Mouse (Mus musculus) neural tube, embryonic 14.5 days (tissue): ENCODE results near the gene Prpsap1. TPM values are rescaled to one million over a fixed set of nuclear protein-coding genes. Genes with fewer than 3 reads are reported as not detected.
A peak's percentile ranks its signal among the peaks of the same experiment; 100 is the strongest.

Source experiments
- ATAC-seq: fragments of 200-750 bp; cut with Nextera tagmentation; 2 replicates; pipeline ENCODE4 v1.8.0; 2017; ENCODE audit warnings: low read depth, mild to moderate bottlenecking, moderate TSS enrichment, moderate library complexity
- H3K27ac ChIP-seq: fragments of 300-500 bp; sonication (generic); 2 replicates; pipeline ENCODE4 v1.5.1; 2014; ENCODE audit warnings: low read depth, mild to moderate bottlenecking, control low read depth, low read length, moderate library complexity, mixed read lengths
- H3K27me3 ChIP-seq: fragments of 300-500 bp; sonication (generic); 2 replicates; pipeline ENCODE4 v1.6.1; 2014; ENCODE audit warnings: low read length; ENCODE audit not compliant: control insufficient read depth, insufficient read depth
- H3K36me3 ChIP-seq: fragments of 300-500 bp; sonication (generic); 2 replicates; pipeline ENCODE4 v1.6.1; 2014; ENCODE audit warnings: low read length, mixed read lengths; ENCODE audit not compliant: control insufficient read depth, insufficient read depth
- H3K4me1 ChIP-seq: fragments of 300-500 bp; sonication (generic); 2 replicates; pipeline ENCODE4 v1.6.1; 2014; ENCODE audit warnings: low read length; ENCODE audit not compliant: control insufficient read depth, insufficient read depth
- H3K4me2 ChIP-seq: fragments of 300-500 bp; sonication (generic); 2 replicates; pipeline ENCODE4 v1.6.1; 2014; ENCODE audit warnings: mild to moderate bottlenecking, low read depth, low read length, control low read depth
- H3K4me3 ChIP-seq: fragments of 300-500 bp; sonication (generic); 2 replicates; pipeline ENCODE4 v1.5.1; 2014; ENCODE audit warnings: low read depth, low read length, control low read depth, mixed read lengths
- H3K9ac ChIP-seq: fragments of 300-500 bp; sonication (generic); replicated peaks from 2 replicates; pipeline ENCODE4 v1.6.1; 2014; ENCODE audit warnings: low read depth, mild to moderate bottlenecking, control low read depth, low read length, mixed read lengths
- H3K9me3 ChIP-seq: fragments of 300-500 bp; sonication (generic); 2 replicates; pipeline ENCODE4 v1.6.1; 2016; ENCODE audit warnings: low read length; ENCODE audit not compliant: control insufficient read depth
- WGBS: fragments of 180-500 bp; shearing (Covaris S2); extraction: QIAGEN DNeasy Blood & Tissue Kit; methylation state at CpG from one replicate; pipeline ENCODE4 v1.1.7; 2014; 5-methylcytosine and 5-hydroxymethylcytosine counted together
- polyA plus RNA-seq: library from polyadenylated mRNA; unstranded; fragments of >200 nt; fragmentation: Nextera tagmentation; extraction: Ambion mirVana; gene quantifications from 2 replicates; pipeline ENCODE4 v1.2.1, GENCODE M21; 2014

The Prpsap1 gene
- polyA plus RNA-seq, 1 experiment from 2014 or later = 171 TPM

- H3K36me3 ChIP-seq = peaks cover 10% of the 10 kb centered on the region
- H3K4me3 ChIP-seq = no peak overlapping the region
- no peak overlapping the region for H3K4me2 ChIP-seq
- no peak for ATAC-seq
- H3K27me3 ChIP-seq = no peaks in the 10 kb centered on the region
- WGBS = 88% methylated on average over 11 of the region's 11 CpGs
- H3K9ac ChIP-seq = no peak overlapping the region
- no peak overlapping the region for H3K27ac ChIP-seq
- no peaks in the 10 kb centered on the region for H3K9me3 ChIP-seq
- peaks cover 24% of the 10 kb centered on the region for H3K4me1 ChIP-seq
Observed at GRCm38 (mm10) chr11:116437541-116437940, 56.5 kb downstream of the Prpsap1 start.

GRCm38 (mm10) chr11:116436725-116437331 lies 57.2 kb downstream of the Prpsap1 start:
- WGBS = 65% methylated on average over 4 of the region's 4 CpGs
- H3K27ac ChIP-seq = no peak overlapping the region
- H3K9me3 ChIP-seq = no peaks in the 10 kb centered on the region
- ATAC-seq = no peak
- H3K4me3 ChIP-seq = no peak overlapping the region
- peaks cover 24% of the 10 kb centered on the region for H3K4me1 ChIP-seq
- 0 out of 2 replicates have a peak overlapping the region, but pooled peaks have one; percentile 17 for H3K9ac ChIP-seq
- H3K36me3 ChIP-seq = peaks cover 10% of the 10 kb centered on the region
- H3K27me3 ChIP-seq = no peaks in the 10 kb centered on the region
- H3K4me2 ChIP-seq = peak overlapping the region; percentile 88; the same call in 1 of the 2 replicates

GRCm38 (mm10) chr11:116435992-116436724 lies 57.8 kb downstream of the Prpsap1 start:
- Histone ChIP-seq H3K4me1 (peaks cover 24% of the 10 kb centered on the region), H3K4me3 (peak overlapping the region; percentile 78; the same call in 1 of the 2 replicates), H3K9ac (peak overlapping the region; percentile 17; the same call in 1 of the 2 replicates), H3K4me2 (peak overlapping the region; percentile 88), H3K27me3 (no peaks in the 10 kb centered on the region), H3K36me3 (peaks cover 10% of the 10 kb centered on the region), H3K9me3 (no peaks in the 10 kb centered on the region), H3K27ac (no peak overlapping the region)
- ATAC-seq = no peak
- WGBS = 59% methylated on average over 5 of the region's 5 CpGs

GRCm38 (mm10) chr11:116434967-116435752 lies 58.8 kb downstream of the Prpsap1 start:
- Histone ChIP-seq H3K9ac (peak overlapping the region; percentile 94), H3K27me3 (no peaks in the 10 kb centered on the region), H3K36me3 (peaks cover 10% of the 10 kb centered on the region), H3K4me1 (peaks cover 24% of the 10 kb centered on the region), H3K27ac (peak overlapping the region; percentile 92), H3K9me3 (no peaks in the 10 kb centered on the region), H3K4me3 (peak overlapping the region; percentile 78), H3K4me2 (peak overlapping the region; percentile 88)
- WGBS = 50% methylated on average over 12 of the region's 12 CpGs
- ATAC-seq = no peak

GRCm38 (mm10) chr11:116434287-116434966 lies 59.6 kb downstream of the Prpsap1 start:
- peak overlapping the region; percentile 78 for H3K4me3 ChIP-seq
- peak overlapping the region; percentile 92 for H3K27ac ChIP-seq
- peak; percentile 22 for ATAC-seq
- no peaks in the 10 kb centered on the region for H3K27me3 ChIP-seq
- H3K36me3 ChIP-seq = peaks cover 10% of the 10 kb centered on the region
- under 1% methylated on average over 34 of the region's 67 CpGs for WGBS
- no peaks in the 10 kb centered on the region for H3K9me3 ChIP-seq
- peak overlapping the region; percentile 94 for H3K9ac ChIP-seq
- peak overlapping the region; percentile 88 for H3K4me2 ChIP-seq
- H3K4me1 ChIP-seq = peaks cover 24% of the 10 kb centered on the region

GRCm38 (mm10) chr11:116433356-116434286 lies 60.4 kb downstream of the Prpsap1 start, which contains the start of gene Ubald2:
Ubald2 (plus strand) TSS chr11:116434094.
- peak within 1 kb of the TSS; percentile 88 for H3K4me2 ChIP-seq
- no peaks in the 10 kb centered on the region for H3K9me3 ChIP-seq
- H3K4me3 ChIP-seq = peak within 1 kb of the TSS; percentile 78
- peak; percentile 98 for ATAC-seq
- peak within 1 kb of the TSS; percentile 92 for H3K27ac ChIP-seq
- H3K9ac ChIP-seq = peak within 1 kb of the TSS; percentile 94
- no peaks in the 10 kb centered on the region for H3K27me3 ChIP-seq
- WGBS = 2% methylated on average over 58 of the region's 66 CpGs
- H3K4me1 ChIP-seq = peaks cover 24% of the 10 kb centered on the region
- 0 out of 2 replicates have a peak, but pooled peaks cover 5% of the 10 kb centered on the region for H3K36me3 ChIP-seq

- ATAC-seq = no peak
Observed at GRCm38 (mm10) chr11:116432593-116433355, 61.2 kb downstream of the Prpsap1 start.

More at GRCm38 (mm10) chr11:116432593-116433355, 61.2 kb downstream of the Prpsap1 start:
- Histone ChIP-seq H3K27ac (no peak overlapping the region), H3K4me2 (no peak overlapping the region; the same call in 1 of the 2 replicates), H3K9ac (no peak overlapping the region), H3K27me3 (no peaks in the 10 kb centered on the region), H3K4me3 (no peak overlapping the region), H3K9me3 (no peaks in the 10 kb centered on the region), H3K36me3 (0 out of 2 replicates have a peak, but pooled peaks cover 5% of the 10 kb centered on the region), H3K4me1 (peaks cover 24% of the 10 kb centered on the region)
- 75% methylated on average over 8 of the region's 8 CpGs for WGBS
